Mouse (Mus musculus) T-cell, adult 2 months (primary cell): Measurements from ENCODE around the gene Armc10.
A peak's percentile ranks its signal among the peaks of the same experiment; 100 is the strongest.
"Not testable (repeated sequence)": the region's sequence is repeated elsewhere in the genome, so short reads cannot be mapped to it uniquely, and the experiment has no call there.

ENCODE experiments used
- DNase-seq: peaks from one replicate; pipeline ENCODE4 v3.0.0; 2022; ENCODE audit warnings: low spot score

Gene Armc10

DNA sequence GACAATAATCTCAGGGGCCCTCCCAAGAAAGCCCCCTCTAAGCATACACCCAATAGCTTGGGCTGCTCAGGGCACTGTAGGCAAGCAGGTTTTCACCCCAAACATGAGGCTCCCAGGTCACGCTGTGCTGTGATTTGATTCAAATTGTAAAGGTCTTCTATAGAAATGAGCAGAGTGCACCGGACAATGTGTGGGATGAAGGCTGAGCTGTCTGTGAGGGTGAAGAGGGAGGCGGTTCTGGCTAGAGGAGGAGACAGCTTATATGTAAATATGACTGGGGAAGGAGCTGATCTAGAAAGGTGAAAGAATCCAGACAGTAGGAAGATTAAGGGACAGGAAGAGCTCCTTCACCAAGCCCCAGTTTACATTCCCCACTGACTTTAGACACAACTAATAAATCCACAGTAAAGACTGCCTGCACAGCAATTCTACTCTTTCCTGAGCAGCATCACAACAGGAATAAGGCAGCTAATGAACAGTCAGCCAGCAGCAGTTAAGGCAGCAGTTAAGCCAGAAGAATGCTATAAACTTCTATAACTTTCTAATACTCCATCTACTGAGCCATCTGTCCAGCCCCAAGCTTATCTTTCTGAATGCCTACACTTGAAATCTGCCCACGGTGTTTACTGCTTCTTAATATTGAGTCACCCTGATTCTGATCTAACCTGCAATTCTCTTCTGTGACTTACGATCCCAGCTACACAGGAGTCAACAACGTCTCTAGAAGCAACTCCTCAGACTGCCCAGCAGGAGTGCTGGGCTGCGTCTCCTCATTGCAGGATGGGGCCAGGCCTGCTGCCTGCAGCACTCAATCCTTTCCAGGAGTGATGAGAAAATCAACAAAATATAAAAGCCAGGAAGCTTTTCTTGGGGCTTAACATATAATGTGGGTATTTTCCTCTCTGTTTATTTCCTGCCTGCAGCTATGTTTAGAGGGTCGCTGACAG, 21.9 kb downstream of the Armc10 start:
- DNase-seq, result no peak

DNA sequence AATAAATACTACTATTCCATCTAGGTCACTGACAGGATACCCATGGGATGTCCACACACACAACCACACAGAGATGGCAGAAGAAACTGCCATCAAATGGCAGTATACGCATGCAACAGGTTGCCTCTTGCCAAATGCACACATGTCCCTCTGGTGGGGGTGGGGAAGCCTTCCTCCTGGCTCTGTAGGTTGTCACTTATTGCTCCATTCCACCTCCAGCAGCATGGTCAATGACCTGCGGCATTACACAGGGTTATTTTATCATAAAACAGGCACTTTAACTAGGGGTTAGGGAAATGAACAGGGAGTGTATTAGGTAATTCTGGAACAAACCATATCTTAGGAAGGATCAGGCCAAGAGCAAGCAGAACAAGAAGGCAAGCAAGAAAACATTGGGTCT, 23.7 kb downstream of the Armc10 start:
- DNase-seq, result no peak

DNA sequence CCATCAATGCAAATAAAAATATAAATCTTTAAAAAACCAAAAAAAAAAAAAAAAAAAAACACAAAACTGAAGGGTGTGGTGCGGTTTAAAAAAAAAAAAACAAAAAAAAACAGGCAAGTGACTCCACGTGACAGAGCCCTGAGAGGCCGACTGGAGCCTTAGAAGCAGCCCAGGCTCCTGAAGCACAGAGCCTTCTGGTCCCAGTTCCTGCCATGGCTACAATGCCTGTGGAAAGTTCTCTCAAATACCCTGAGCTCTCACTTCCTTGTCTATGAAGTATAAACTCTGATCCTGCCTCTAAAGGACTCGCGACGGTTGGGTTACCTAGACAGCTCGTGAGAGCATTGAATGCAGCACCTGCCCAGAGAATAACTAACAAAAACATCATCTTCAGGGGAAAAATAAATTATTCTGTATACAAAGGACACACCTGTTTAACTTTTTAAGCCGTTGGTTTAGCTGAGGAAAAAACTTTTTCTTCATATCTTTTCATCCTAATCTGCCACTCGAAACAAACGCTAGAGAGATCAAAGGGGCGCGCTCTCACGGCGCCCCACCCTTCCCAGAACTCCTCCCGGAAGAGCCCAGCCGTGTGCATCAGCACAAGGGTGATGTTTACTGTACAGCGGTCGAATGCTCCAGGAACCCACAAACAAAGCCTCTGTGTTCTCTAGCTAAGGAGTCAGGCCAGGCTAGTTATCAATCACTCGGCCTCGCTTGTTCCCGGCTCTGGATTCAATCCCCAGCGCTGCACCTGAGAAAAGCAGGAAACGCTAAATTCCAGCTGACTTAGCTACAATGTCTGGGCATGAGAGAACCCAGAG, 27.4 kb downstream of the Armc10 start:
- DNase-seq, result peak; percentile 51

DNA sequence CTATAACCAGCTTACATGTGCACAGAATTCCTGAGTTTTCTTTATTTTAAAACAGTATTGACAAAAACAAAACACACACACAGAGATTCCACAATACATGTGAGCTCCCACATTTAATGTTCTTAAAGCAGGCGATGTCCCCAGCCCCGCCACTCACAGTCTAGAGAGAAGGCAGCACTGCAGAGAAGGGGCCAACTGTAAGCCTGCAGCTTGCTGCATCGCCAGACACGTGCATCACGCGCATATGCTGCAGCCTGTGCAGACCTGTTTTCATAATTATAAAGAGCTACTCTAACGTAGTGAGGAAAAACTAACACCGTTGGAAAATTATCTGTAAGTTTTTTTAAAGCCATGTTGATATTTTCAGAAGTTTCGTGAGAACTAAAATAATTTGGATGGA, 28.1 kb downstream of the Armc10 start:
- DNase-seq, result no peak

- DNase-seq, result no peak
Measured at GRCm38 (mm10) chr5:21675019-21675418, 29.4 kb downstream of the Armc10 start.

GRCm38 (mm10) chr5:21675494-21675893, 29.9 kb downstream of the Armc10 start:
- no peak for DNase-seq

GRCm38 (mm10) chr5:21677939-21678338, 32.3 kb downstream of the Armc10 start:
- no peak for DNase-seq

- DNase-seq, result no peak
Measured at GRCm38 (mm10) chr5:21678363-21678762, 32.8 kb downstream of the Armc10 start.

DNA sequence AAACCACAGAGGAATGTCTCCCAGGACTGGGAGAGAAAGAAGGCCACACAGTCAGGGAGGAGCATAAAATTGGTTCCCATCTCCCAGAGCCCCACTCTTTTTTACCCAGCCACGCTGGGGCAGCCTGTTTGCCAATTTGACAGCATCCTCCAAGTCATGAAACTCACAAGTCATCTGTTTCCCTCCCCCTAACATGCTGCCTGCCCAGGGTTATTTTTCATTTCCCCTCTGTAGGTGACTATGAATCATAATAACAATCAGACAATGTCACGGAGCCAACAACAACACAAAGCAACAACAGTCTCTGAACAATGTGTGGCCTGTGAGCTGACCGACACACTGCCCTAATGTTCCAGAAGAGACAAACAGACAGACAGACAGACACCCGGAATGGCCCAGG, 34.4 kb downstream of the Armc10 start:
- no peak for DNase-seq

- no peak for DNase-seq
Measured at GRCm38 (mm10) chr5:21680940-21681339, 35.3 kb downstream of the Armc10 start.

DNA sequence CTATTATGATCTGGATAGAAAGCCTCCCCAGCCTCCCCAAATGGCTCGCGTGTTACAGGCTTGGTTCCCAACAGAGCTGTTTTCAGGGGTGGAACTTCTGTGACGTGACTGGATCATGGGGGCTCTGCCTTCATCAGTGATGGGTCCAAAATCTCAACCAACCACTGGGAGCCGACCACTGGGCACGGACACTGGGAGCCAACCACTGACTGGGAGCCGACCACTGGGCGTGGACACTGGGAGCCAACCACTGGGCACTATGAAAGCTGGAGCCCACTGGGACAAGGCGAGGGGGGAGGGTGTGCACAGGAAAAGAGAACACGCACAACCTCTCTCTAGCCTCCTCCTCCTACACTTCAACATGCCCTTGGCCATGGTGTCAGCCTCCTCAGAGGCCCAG, 38.2 kb downstream of the Armc10 start:
- no peak for DNase-seq

DNA sequence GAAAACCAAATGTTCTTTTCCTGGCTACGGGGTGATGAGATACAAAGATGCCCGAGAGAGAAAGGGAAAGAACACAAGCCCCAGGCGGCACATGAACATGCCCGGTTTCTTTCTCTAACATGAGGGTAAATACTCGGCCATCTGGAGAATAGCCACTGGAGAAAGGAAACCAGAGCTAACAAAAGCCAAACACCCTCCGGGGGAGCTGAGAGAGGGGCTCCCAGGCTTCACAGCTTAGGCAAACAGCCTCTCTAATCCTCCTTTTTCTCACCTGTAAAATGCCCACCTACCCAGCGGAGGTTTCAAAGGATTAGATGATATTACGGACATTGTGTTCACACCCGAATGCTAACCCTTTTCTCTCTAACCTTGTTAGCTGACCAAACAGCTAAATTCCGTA, 39.4 kb downstream of the Armc10 start:
- no peak for DNase-seq

- DNase-seq, result no peak
Measured at GRCm38 (mm10) chr5:21687042-21687441, 41.4 kb downstream of the Armc10 start.

- no peak for DNase-seq
Measured at GRCm38 (mm10) chr5:21692230-21692629, 46.6 kb downstream of the Armc10 start.

DNA sequence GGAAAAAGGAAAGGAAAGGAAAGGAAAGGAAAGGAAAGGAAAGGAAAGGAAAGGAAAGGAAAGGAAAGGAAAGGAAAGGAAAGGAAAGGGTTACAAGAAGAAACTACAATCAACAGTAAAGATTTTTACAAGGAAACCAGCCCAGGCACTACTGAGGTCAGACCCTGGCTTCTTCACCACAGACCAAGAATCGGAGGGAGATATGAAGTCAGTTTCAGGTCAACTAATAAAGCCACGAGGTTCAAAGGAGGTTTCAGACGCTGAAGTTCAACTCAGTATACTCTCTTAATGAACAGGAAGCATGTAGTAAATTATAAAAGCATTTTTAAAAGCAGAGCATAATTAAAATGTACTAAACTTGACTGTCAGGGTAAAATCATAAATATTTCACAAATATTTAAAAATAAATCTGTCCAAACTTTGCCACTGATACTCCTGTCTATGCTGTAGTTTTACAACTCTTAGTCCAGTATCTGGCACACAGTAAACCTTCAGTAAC, 47.8 kb downstream of the Armc10 start:
- no peak for DNase-seq

DNA sequence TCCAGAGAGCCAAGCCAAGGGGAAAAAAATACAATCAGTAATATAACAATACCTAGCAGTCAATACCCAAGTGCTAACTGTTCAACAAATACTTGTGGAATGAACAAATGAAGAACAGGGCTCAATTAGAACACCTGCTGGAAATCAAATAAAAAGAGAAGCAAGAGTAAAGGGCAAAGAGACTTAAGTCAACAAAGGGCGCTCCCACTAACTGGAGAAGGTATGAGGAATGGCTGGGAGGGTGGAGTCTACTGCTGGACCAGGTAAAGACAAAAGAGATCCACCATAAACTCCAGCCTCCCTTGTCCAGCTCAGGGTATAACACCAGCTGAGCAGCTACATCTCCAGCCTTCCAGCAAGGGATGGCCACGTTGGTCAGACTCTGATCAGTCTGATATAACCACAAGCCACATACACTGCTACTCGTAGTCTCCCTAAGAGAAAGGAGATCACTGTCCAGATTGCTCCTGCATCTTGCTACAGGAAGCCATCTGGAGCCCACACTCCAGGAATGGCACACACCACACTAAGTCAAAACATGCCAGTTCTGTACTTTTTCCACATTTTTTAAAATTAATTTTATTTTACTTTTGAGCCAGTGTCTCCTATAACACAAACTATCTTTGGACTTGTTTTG, 49.4 kb downstream of the Armc10 start:
- DNase-seq, result no peak

GRCm38 (mm10) chr5:21699555-21699954, 53.9 kb downstream of the Armc10 start:
- not testable (repeated sequence) for DNase-seq

GRCm38 (mm10) chr5:21700272-21700821, 54.7 kb downstream of the Armc10 start:
- no peak for DNase-seq

DNA sequence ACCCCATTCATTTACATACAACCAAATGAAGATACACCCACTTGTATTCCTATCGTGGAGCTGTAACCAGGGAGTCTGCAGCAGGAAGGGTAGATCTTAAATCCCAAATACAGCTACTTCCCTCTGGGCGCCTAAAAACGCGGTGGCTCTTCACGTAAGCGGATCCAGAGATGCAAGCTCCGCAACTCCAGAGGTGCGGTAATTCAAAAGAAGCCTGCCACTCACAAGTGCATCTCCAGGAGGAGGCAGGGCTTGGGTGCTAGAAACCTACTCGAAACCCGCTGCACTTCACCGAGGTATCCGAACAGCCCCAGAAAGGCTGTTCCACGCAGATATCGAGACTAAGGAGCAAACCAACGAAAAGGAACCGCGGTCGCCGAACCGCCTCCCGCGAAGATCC, 55.3 kb downstream of the Armc10 start:
- no peak for DNase-seq

DNA sequence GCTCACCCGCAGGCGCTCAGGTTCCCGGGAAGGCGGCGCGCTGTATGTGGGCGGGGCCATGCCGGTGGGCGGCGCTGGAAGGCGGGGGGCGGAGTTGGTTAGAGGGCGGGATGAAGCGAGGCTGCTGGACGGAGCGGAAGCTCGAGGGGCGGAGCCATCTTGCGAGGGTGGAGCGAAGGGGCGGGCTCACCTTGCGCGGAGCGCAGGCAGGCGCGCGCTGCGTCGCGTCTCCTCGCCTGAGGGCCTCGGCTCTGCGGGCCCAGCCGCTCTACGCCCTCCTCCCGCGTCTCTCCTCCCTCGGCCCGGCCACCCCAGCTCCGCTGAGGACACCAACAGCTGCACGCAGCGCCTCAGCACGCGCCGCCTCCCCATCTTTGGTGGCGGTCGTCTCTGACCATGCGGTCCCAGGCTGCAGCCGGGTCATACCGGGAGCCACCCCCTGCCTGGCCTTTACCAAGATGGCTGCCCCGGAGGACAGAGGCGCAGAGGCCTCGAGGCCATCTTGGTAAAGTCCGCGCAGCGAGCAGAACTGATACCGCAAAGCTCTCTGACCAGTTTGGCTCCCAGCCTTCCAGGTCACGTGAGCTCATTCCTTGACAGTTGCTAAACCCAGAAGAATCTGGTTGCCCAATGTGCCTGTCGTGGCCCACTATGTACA, 55.9 kb downstream of the Armc10 start, which contains the start of gene Napepld:
Napepld (minus strand) TSS at position 46 of the 658 bp plus-strand sequence.
- peak; percentile 98 for DNase-seq

DNA sequence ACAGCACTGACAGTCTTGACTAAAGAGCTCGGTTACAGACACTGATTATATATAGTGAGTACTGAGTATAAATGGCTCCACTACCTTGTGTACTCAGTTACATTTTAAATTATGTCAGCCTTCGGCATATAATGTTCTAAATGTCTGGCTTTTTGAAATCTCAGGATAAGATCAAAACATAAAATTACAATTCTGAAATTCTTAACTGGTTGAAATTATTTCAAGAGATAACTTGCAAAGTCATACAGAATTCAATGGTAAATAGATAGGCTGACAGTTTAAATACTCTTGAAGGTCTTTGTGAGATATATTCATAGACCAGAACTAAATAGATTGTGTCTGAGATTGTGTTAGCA, 56.4 kb downstream of the Armc10 start:
- no peak for DNase-seq
